Comparison of ENCODE assay signal across 27 mouse cellular contexts in genomic region chr9:10073401-10073800, GRCm38 (mm10).
DNase-seq lines count a peak whose midpoint lies in the region; ATAC-seq and TF ChIP-seq lines count a peak whose summit lies in the region.
"Had no signal": no experiment of that assay in that cellular context is flagged by ENCODE, and none has a peak within 500 bp of the region (broad histone marks: within the 10 kb centered on the region; RNA-seq: fewer than 3 reads in every experiment).

No protein-coding gene starts in this region.

- H3K9me3 ChIP-seq in kidney, embryonic 15.5 days (replicated peaks) = no peaks in the 10 kb centered on the region
- H3K9me3 ChIP-seq in midbrain, postnatal 0 days (ENCODE audit: low read length) = no peaks in the 10 kb centered on the region
- H3K9me3 ChIP-seq in midbrain, embryonic 15.5 days = no peaks in the 10 kb centered on the region
- H3K9me3 ChIP-seq: embryonic facial prominence, embryonic 10.5 days; embryonic facial prominence, embryonic 13.5 days; forebrain, embryonic 12.5 days; forebrain, embryonic 15.5 days; G1E; heart, embryonic 10.5 days; heart, embryonic 13.5 days had no signal

- H3K27me3 ChIP-seq in kidney, adult 2 months (replicated peaks; ENCODE audit: control insufficient read depth, insufficient read depth, low read length) = no peaks in the 10 kb centered on the region
- no peaks in the 10 kb centered on the region for H3K27me3 ChIP-seq in kidney, embryonic 15.5 days
- no peaks in the 10 kb centered on the region for H3K27me3 ChIP-seq in midbrain, postnatal 0 days (ENCODE audit: insufficient read depth, low read length)
- no peaks in the 10 kb centered on the region for H3K27me3 ChIP-seq in midbrain, embryonic 15.5 days (replicated peaks)
- H3K27me3 ChIP-seq: CH12.LX; embryonic facial prominence, embryonic 13.5 days; forebrain, embryonic 12.5 days; forebrain, embryonic 15.5 days; heart, embryonic 13.5 days had no signal

- H3K9ac ChIP-seq in kidney, embryonic 15.5 days = no peak overlapping the region
- no peak overlapping the region for H3K9ac ChIP-seq in midbrain, postnatal 0 days (replicated peaks; ENCODE audit: low read length, poor library complexity, severe bottlenecking)
- H3K9ac ChIP-seq in midbrain, embryonic 15.5 days = no peak overlapping the region
- H3K9ac ChIP-seq: embryonic facial prominence, embryonic 13.5 days; forebrain, embryonic 12.5 days; forebrain, embryonic 15.5 days; heart, embryonic 13.5 days; hindbrain, embryonic 14.5 days had no signal

- peak; percentile 4 for DNase-seq in kidney, adult 2 months
- DNase-seq in midbrain, postnatal 0 days (ENCODE audit: low spot score) = peak; percentile 10
- peak; percentile 63 for DNase-seq in retina, postnatal 1 day
- no peak for DNase-seq in adrenal gland, adult 8-10 months
- DNase-seq: adrenal gland, adult 2 months; adrenal gland, postnatal 25 days; B cell, adult 2 months; cerebellum, adult 18-20 months; cerebellum, adult 9-10 months; gastrocnemius, postnatal 25 days; heart, adult 18-20 months; heart, postnatal 14 days; heart, postnatal 4 days had no signal

- no peak overlapping the region for H3K4me3 ChIP-seq in kidney, adult 2 months (ENCODE audit: insufficient read depth, low read depth, low read length)
- no peak overlapping the region for H3K4me3 ChIP-seq in kidney, embryonic 15.5 days (replicated peaks)
- H3K4me3 ChIP-seq in midbrain, postnatal 0 days (ENCODE audit: low read depth, low read length) = no peak overlapping the region
- H3K4me3 ChIP-seq in midbrain, embryonic 15.5 days = no peak overlapping the region
- H3K4me3 ChIP-seq: embryonic facial prominence, embryonic 10.5 days; embryonic facial prominence, embryonic 13.5 days; erythroblast, embryonic 14.5 days; forebrain, embryonic 12.5 days; forebrain, embryonic 15.5 days; heart, embryonic 10.5 days; heart, embryonic 13.5 days had no signal

- no peak overlapping the region for H3K27ac ChIP-seq in kidney, adult 2 months (ENCODE audit: insufficient read depth, low read depth, low read length)
- H3K27ac ChIP-seq in kidney, embryonic 15.5 days = no peak overlapping the region
- no peak overlapping the region for H3K27ac ChIP-seq in midbrain, postnatal 0 days (ENCODE audit: low read depth, low read length)
- H3K27ac ChIP-seq in midbrain, embryonic 15.5 days = no peak overlapping the region
- H3K27ac ChIP-seq: embryonic facial prominence, embryonic 10.5 days; embryonic facial prominence, embryonic 13.5 days; forebrain, embryonic 12.5 days; forebrain, embryonic 15.5 days; heart, embryonic 10.5 days; heart, embryonic 13.5 days; hindbrain, embryonic 14.5 days; hindbrain, postnatal 0 days had no signal

- no peaks in the 10 kb centered on the region for H3K4me1 ChIP-seq in kidney, adult 2 months (ENCODE audit: control insufficient read depth, insufficient read depth, low read length)
- no peaks in the 10 kb centered on the region for H3K4me1 ChIP-seq in kidney, embryonic 15.5 days
- no peaks in the 10 kb centered on the region for H3K4me1 ChIP-seq in midbrain, postnatal 0 days (ENCODE audit: insufficient read depth, low read length)
- H3K4me1 ChIP-seq in midbrain, embryonic 15.5 days = no peaks in the 10 kb centered on the region
- H3K4me1 ChIP-seq: embryonic facial prominence, embryonic 10.5 days; embryonic facial prominence, embryonic 13.5 days; forebrain, embryonic 12.5 days; heart, embryonic 10.5 days; heart, embryonic 13.5 days had no signal

- H3K36me3 ChIP-seq in kidney, adult 2 months (ENCODE audit: control insufficient read depth, insufficient read depth, low read length) = no peaks in the 10 kb centered on the region
- no peaks in the 10 kb centered on the region for H3K36me3 ChIP-seq in kidney, embryonic 15.5 days
- no peaks in the 10 kb centered on the region for H3K36me3 ChIP-seq in midbrain, postnatal 0 days (ENCODE audit: insufficient read depth, low read length)
- no peaks in the 10 kb centered on the region for H3K36me3 ChIP-seq in midbrain, embryonic 15.5 days (replicated peaks)
- H3K36me3 ChIP-seq: embryonic facial prominence, embryonic 10.5 days; embryonic facial prominence, embryonic 13.5 days; forebrain, embryonic 12.5 days; forebrain, embryonic 15.5 days; G1E; heart, embryonic 10.5 days; heart, embryonic 13.5 days had no signal

- 39% methylated on average over 4 of the region's 4 CpGs for WGBS in kidney, adult 2 months
- 58% methylated on average over 4 of the region's 4 CpGs for WGBS in kidney, embryonic 15.5 days
- WGBS in midbrain, postnatal 0 days = 54% methylated on average over 4 of the region's 4 CpGs
- WGBS in midbrain, embryonic 15.5 days = 62% methylated on average over 4 of the region's 4 CpGs

- ATAC-seq in kidney, embryonic 15.5 days (replicated peaks; ENCODE audit: low FRiP score) = no peak
- ATAC-seq in midbrain, postnatal 0 days (ENCODE audit: low FRiP score) = no peak
- no peak for ATAC-seq in midbrain, embryonic 15.5 days (replicated peaks)
- ATAC-seq: hindbrain, postnatal 0 days; inflammation-experienced regulatory T-cells, adult 6 months had no signal

- no peak overlapping the region for H3K4me2 ChIP-seq in kidney, embryonic 15.5 days
- H3K4me2 ChIP-seq in midbrain, postnatal 0 days (ENCODE audit: low read depth, low read length, poor library complexity, severe bottlenecking) = no peak overlapping the region
- no peak overlapping the region for H3K4me2 ChIP-seq in midbrain, embryonic 15.5 days
- H3K4me2 ChIP-seq: embryonic facial prominence, embryonic 13.5 days; forebrain, embryonic 12.5 days; forebrain, embryonic 15.5 days; heart, embryonic 13.5 days; hindbrain, embryonic 14.5 days had no signal

- TF ChIP-seq CTCF in kidney, adult 2 months (conservative IDR thresholded peaks at IDR 0.05; ENCODE audit: insufficient read depth, insufficient read length, low read depth, low read length) = no peak
- no peak for TF ChIP-seq CTCF in midbrain, postnatal 0 days (IDR thresholded peaks at IDR 0.05)

- TF ChIP-seq POLR2A in kidney, adult 2 months (IDR thresholded peaks at IDR 0.05; ENCODE audit: low read depth, low read length) = no peak
